Mouse (Mus musculus): ENCODE measurements at regions not wholly inside any gene's neighbourhood (a gene's known extent, or its start where the extent isn't known, plus 50 kb on each side); places are given as distances from the start of the nearest gene placed in this dataset.

DNA sequence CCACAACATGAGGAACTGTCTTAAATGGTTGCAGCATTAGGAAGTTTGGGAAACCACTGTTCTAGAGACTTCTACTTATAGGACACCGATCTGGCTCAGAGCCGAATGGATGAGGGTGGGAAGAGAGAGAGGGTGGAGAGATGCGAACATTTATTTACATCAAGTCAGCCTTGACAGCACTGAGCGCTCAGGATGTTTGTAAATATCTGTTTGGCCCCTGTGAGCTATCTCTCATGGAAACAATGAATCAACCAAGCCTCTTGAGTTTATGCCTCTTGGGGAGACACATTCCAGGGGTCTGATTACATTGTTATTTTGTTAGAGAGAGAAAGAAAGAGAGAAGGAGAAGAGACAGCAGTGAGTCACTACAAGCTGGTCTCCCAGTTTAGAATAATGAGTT lies 192.1 kb upstream of the Tbx3 start:
- TF ChIP-seq CTCF (IDR thresholded peaks at IDR 0.05; ENCODE audit: extremely low read depth, insufficient read depth, low read length) (no peak), POLR2A (IDR thresholded peaks at IDR 0.05; ENCODE audit: extremely low read depth, insufficient read depth, low read length) (no peak)
